Mouse (Mus musculus) erythroblast, embryonic 14.5 days (primary cell): ENCODE results near the gene Rabl6. TPM values are rescaled to one million over a fixed set of nuclear protein-coding genes. Genes with fewer than 3 reads are reported as not detected.

Source experiments
- H3K27me3 ChIP-seq: 2 replicates; pipeline ENCODE4 v1.6.1; 2012; ENCODE audit warnings: inconsistent platforms; ENCODE audit not compliant: control insufficient read depth
- H3K36me3 ChIP-seq: 2 replicates; pipeline ENCODE4 v1.6.1; 2012; ENCODE audit warnings: mild to moderate bottlenecking, inconsistent platforms; ENCODE audit not compliant: control insufficient read depth
- H3K4me1 ChIP-seq: 2 replicates; pipeline ENCODE4 v1.6.1; 2012; ENCODE audit warnings: inconsistent platforms; ENCODE audit not compliant: control insufficient read depth
- H3K4me3 ChIP-seq: replicated peaks from 2 replicates; pipeline ENCODE3; 2012; ENCODE audit warnings: moderate library complexity, mild to moderate bottlenecking, inconsistent platforms
- H3K9me3 ChIP-seq: 2 replicates; pipeline ENCODE4 v1.6.1; 2012; ENCODE audit warnings: low read length, inconsistent platforms, mixed read lengths; ENCODE audit not compliant: control insufficient read depth
- GATA1 ChIP-seq: IDR thresholded peaks from 2 replicates; pipeline ENCODE4 v1.6.1; 2012; ENCODE audit warnings: low read length, inconsistent platforms, mixed read lengths
- TAL1 ChIP-seq: IDR thresholded peaks from 3 replicates; pipeline ENCODE4 v1.6.1; 2012; ENCODE audit warnings: low read length, inconsistent platforms, mixed read lengths
- polyA plus RNA-seq: library from polyadenylated mRNA; stranded (reverse); fragments of >175 nt; gene quantifications from 2 replicates; pipeline ENCODE4 v1.2.3, GENCODE M21; 2012

The Rabl6 gene
- polyA plus RNA-seq, 1 experiment, result 4.6 TPM

DNA sequence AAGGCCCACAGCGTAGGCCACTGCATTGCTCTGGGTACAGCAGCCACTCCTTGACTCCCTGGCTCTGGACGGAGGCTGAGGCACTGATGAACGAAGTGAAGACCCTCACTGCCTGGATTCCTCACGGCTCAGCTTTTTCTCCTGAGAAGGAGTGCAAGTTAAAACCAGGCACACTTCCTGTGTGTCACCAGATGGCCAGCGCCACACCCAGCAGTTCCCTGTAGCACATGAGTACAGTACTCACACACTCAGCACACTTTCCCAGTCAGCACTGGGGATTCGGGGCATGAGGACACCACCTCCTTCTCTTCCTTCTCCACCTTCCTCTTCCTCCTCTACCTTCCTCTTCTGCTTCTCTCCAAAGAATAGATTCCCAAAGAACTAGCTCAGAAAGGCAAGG lies 19.5 kb upstream of the Rabl6 start, which contains the start of gene Fcna:
Gene Fcna (minus strand): TSS at position 220 of the 400 bp plus-strand sequence.
- H3K4me3 ChIP-seq, result no peak within 1 kb of the TSS
- H3K4me1 ChIP-seq, result no peaks in the 10 kb centered on the region
- TF ChIP-seq GATA1 (no peak), TAL1 (no peak)
- H3K36me3 ChIP-seq, result no peaks in the 10 kb centered on the region
- peaks cover 4% of the 10 kb centered on the region for H3K27me3 ChIP-seq
- H3K9me3 ChIP-seq, result no peaks in the 10 kb centered on the region

DNA sequence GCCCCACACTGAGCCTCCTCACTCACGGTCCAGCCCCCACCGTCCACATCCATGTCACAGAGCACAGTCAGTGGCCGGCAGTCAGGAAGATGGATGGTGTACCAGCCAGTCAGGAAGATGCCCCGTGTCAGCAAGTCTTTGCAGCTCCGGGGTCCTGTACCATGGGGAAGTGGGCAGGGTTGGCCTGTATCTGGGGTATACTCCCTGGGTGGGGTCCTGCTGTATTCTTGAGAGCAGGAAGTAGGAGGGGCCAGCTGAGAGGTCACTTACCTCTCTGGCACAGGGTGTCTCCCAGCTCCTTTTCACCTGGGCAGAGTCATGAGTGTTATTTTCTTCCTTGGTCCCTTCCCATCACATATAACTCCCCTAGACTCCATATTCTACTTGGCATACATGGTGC lies 17.7 kb upstream of the Rabl6 start:
- Histone ChIP-seq H3K27me3 (peaks cover 4% of the 10 kb centered on the region), H3K4me3 (no peak overlapping the region), H3K9me3 (no peaks in the 10 kb centered on the region), H3K4me1 (peaks cover 9% of the 10 kb centered on the region), H3K36me3 (no peaks in the 10 kb centered on the region)
- TF ChIP-seq GATA1 (no peak), TAL1 (no peak)

DNA sequence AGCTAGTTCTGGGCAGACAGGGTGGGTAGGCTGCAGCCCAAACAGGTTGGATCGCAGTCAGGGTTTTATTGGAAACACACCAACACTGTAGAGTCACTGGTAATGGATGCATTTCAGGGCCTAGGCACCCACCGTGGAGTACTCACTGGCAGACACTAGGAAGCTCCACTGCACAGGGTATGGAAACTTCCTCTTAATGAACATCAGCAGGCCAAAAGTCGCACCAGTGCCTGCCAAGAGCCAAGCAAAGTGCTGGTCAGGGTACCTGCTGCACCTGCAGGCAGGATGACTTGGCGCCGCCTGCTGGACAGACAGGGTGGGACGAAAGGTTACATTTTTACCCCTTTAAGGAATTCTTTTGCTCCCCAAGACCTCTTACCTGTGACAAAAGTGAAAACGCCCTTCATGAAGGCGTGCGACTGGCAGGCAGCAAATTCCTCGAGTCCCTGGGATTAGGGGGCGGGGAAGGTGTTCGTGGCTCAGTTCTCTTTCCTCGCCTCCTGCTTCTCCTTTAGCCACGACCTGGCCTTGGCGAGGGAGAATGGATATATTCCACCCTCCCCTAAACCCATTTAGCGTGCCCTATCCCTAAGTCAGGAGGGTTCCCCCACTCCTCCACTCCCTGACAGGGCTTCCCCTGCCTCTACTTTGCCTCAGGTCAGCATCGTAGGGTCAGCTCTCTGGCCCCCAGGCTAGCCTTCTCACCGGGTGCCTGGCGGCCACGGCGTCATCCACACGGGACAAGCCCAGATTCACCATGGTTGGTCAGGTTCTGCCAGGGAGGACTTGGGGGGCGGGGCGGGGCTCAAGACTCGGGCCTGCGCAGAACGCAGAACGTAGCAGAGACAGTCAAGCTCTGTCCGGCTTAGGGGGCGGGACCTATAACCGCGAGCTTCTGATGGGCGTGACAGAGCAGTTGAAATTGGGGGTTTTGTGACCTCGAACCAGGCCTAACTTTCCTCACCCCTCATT lies 13.2 kb upstream of the Rabl6 start, which contains the start of gene Tmem141:
Gene Tmem141 (minus strand): TSS at position 777 of the 972 bp plus-strand sequence.
- Histone ChIP-seq H3K9me3 (no peaks in the 10 kb centered on the region), H3K36me3 (no peaks in the 10 kb centered on the region), H3K4me3 (peak within 1 kb of the TSS; percentile 58), H3K4me1 (peaks cover 9% of the 10 kb centered on the region), H3K27me3 (peaks cover 31% of the 10 kb centered on the region)
- TF ChIP-seq GATA1 (no peak), TAL1 (no peak)

DNA sequence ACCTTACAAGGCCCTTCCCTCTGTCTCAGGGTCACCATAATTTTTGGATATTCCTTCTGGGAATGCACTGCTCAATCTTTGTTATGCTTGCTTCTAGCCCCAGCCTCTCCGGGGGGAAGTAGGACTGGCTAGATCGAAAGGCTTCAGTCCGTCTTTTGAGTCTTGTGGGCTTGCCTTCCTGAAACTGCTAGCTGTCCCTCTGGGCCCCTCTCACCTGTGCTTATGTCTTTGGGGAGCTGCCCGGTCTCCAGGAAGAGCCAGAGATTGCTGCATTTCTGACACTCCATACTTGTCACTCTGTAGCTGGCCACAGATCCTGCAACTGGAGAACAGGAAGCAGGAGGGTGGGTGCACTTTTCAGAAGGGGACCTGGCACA lies 12.5 kb upstream of the Rabl6 start:
- peaks cover 9% of the 10 kb centered on the region for H3K4me1 ChIP-seq
- H3K27me3 ChIP-seq, result peaks cover 38% of the 10 kb centered on the region
- no peak overlapping the region for H3K4me3 ChIP-seq
- no peaks in the 10 kb centered on the region for H3K9me3 ChIP-seq
- no peaks in the 10 kb centered on the region for H3K36me3 ChIP-seq
- no peak for TF ChIP-seq TAL1
- TF ChIP-seq GATA1, result no peak

DNA sequence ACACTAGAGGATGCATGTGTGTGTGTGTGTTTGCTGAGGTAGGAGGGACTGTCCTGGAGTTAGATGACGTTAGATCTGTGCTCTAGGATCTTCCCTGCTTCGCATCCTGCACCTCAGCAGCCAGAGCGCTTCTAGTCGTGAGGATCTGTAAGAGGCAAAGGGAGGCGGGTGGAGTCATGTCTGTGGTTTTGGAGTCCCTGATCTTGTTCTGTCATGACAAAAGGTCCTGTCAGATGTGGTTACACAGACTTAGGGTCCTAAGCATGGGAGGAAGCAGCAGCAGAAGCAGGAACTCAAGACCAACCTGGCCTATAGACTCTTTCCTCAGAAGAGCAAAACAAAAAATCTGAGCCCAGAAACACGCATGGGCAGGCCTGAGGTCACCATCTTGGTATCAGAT lies 12.1 kb upstream of the Rabl6 start:
- H3K27me3 ChIP-seq, result peaks cover 43% of the 10 kb centered on the region

DNA sequence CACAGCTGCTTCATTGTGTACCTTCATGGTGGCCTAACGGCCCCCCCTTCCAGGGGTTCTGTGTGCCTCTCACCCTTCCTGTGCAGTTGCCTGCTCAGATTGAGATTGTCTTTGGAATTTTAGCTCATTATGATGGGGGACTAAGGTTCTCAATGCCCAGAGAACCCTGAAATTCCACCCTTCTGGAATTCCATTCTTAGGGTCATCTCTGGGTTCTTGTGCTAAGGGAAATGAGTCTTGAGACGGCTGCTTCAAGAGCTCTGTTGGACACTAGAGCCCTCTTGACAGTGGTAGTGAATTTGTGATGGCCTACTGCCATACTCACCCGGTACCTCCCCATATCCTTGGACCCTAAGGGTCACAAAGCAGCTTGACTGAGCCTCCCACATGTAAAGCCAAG lies 9.3 kb upstream of the Rabl6 start, which contains the start of gene Ccdc183:
Gene Ccdc183 (minus strand): TSS at position 101 of the 400 bp plus-strand sequence.
- H3K36me3 ChIP-seq, result no peaks in the 10 kb centered on the region
- TF ChIP-seq GATA1 (no peak), TAL1 (no peak)
- H3K4me1 ChIP-seq, result peaks cover 9% of the 10 kb centered on the region
- no peak within 1 kb of the TSS for H3K4me3 ChIP-seq
- peaks cover 62% of the 10 kb centered on the region for H3K27me3 ChIP-seq
- no peaks in the 10 kb centered on the region for H3K9me3 ChIP-seq

More for the DNA sequence above, 12.1 kb upstream of the Rabl6 start:
- H3K4me3 ChIP-seq, result no peak overlapping the region
- H3K9me3 ChIP-seq, result no peaks in the 10 kb centered on the region
- H3K4me1 ChIP-seq, result peaks cover 9% of the 10 kb centered on the region
- TF ChIP-seq GATA1 (no peak), TAL1 (no peak)
- no peaks in the 10 kb centered on the region for H3K36me3 ChIP-seq

DNA sequence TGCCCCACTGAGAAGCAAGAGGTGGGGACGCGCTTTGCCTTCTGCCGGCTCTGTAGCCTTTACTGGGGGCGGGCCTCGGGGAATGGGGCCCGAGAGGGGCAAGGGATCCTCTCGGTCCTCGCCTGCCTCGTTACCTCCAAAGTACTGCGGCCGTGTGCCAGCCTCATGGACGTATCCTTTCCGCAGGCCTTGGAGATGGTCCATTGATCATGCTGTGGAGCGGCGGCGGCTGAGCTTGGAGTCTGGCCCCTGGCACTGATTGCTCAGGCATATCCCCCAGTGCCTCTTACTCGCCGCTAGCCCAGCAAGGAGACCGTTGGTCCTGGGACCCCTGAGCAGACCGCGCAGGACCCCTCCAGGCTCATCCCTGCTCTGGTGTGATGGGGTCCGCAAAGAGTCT lies 8.1 kb upstream of the Rabl6 start:
- Histone ChIP-seq H3K27me3 (peaks cover 64% of the 10 kb centered on the region), H3K36me3 (no peaks in the 10 kb centered on the region), H3K4me1 (peaks cover 3% of the 10 kb centered on the region), H3K9me3 (no peaks in the 10 kb centered on the region), H3K4me3 (no peak overlapping the region)
- TF ChIP-seq GATA1, result no peak
- no peak for TF ChIP-seq TAL1

DNA sequence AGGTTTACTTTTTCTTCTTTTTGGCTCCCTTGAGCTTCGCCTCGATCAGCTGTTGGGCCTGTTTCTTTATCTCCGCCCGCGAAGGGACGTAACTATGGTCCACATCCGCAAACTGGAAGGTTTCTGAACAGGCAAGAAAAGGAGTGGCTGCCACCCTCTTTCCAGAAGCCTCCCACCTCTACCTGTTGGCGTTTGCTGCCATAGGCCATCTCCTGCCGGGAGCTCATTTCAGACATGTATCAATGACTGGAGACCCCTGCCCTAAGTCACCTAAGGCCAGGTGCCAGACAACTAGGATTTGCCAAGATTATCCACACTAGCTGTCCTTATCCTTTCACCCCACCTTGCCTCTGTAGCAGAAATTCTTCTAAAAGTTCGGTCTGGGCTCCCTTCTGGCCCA lies 350 bp upstream of the Rabl6 start:
- Histone ChIP-seq H3K4me3 (peak overlapping the region; percentile 79), H3K4me1 (peaks cover 34% of the 10 kb centered on the region), H3K36me3 (peaks cover 6% of the 10 kb centered on the region), H3K9me3 (no peaks in the 10 kb centered on the region), H3K27me3 (peaks cover 9% of the 10 kb centered on the region)
- TF ChIP-seq GATA1, result no peak
- TF ChIP-seq TAL1, result no peak

DNA sequence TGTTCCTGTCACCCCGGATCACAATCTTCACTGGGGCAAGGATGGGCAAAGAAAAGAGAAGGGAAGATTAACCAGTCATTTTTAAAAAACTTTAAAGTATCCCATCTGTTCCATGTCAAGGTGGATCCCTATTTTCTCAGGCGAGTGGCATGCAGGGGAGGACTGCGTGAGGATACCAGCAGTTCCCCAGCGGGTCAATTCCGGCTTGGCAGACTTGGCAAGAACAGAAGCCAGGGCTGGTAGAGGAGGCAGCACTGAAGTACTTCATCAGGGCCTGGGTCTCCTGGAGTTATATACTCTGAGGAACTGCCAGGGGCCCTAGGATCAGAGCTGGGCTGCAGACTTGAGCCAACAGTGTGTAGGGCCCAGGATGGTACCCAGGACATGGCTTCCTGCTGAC lies 5.8 kb downstream of the Rabl6 start:
- Histone ChIP-seq H3K4me1 (peaks cover 26% of the 10 kb centered on the region), H3K27me3 (no peaks in the 10 kb centered on the region), H3K9me3 (no peaks in the 10 kb centered on the region), H3K4me3 (no peak overlapping the region), H3K36me3 (peaks cover 65% of the 10 kb centered on the region)
- no peak for TF ChIP-seq TAL1
- TF ChIP-seq GATA1, result no peak
